Mouse (Mus musculus): ENCODE measurements around the gene Fignl1.

DNA sequence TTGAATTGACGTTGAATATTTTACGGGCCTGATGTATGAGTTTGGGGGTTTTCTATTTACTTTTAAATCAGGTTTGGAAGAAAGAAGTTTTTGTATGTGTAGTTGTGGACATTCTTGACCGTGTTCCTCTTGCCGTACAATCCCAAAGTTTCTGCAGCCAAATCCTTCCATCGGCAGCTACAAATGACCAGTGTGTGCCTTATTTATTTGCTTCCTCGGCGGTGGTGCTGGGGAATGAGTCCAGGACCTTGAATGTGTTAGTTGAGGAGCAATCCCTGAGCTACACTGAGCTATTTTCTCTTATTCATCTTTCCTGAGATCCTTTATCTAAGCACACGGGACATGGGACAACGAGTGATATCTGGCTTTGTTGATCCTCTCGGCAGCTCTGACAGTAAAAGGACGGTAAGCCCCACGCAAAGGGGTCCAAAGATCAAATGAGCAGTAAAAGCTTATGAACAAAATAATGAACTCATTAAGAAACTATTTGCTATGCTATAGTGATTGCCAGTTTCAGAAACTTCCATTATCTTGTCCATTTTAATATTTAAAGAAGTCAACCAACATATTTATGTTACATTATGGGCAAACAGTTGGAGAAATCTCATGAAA is 22.2 kb upstream of the Fignl1 start:
- TF ChIP-seq CTCF (IDR thresholded peaks at IDR 0.05; ENCODE audit: control insufficient read depth, insufficient read depth, low read length) = no peak
- no peak for TF ChIP-seq POLR2A (IDR thresholded peaks at IDR 0.05; ENCODE audit: borderline replicate concordance, control insufficient read depth, low read depth, low read length)
